Mouse (Mus musculus) hindbrain, embryonic 15.5 days (tissue): ENCODE measurements around the gene Jhy. TPM values are rescaled to one million over a fixed set of nuclear protein-coding genes. Genes with fewer than 3 reads are reported as not detected.
A peak's percentile ranks its signal among the peaks of the same experiment; 100 is the strongest.

ENCODE experiments used
- ATAC-seq: fragments of 200-750 bp; cut with Nextera tagmentation; 2 replicates; pipeline ENCODE4 v1.8.0; 2017; ENCODE audit warnings: low read depth, moderate number of reproducible peaks, moderate TSS enrichment; ENCODE audit not compliant: low FRiP score
- H3K27ac ChIP-seq: fragments of 300-500 bp; sonication (generic); replicated peaks from 2 replicates; pipeline ENCODE4 v1.5.1; 2015; ENCODE audit warnings: mild to moderate bottlenecking, inconsistent platforms
- H3K27me3 ChIP-seq: fragments of 300-500 bp; sonication (generic); 2 replicates; pipeline ENCODE4 v1.6.1; 2015; ENCODE audit warnings: control low read depth, inconsistent platforms
- H3K36me3 ChIP-seq: fragments of 300-500 bp; sonication (generic); 2 replicates; pipeline ENCODE4 v1.6.1; 2015; ENCODE audit warnings: control low read depth, inconsistent platforms
- H3K4me1 ChIP-seq: fragments of 300-500 bp; sonication (generic); replicated peaks from 2 replicates; pipeline ENCODE4 v1.6.1; 2015; ENCODE audit warnings: control low read depth, inconsistent platforms
- H3K4me2 ChIP-seq: fragments of 300-500 bp; sonication (generic); 2 replicates; pipeline ENCODE4 v1.6.1; 2015; ENCODE audit warnings: moderate library complexity, mild to moderate bottlenecking, inconsistent platforms
- H3K4me3 ChIP-seq: fragments of 300-500 bp; sonication (generic); 2 replicates; pipeline ENCODE4 v1.5.1; 2015; ENCODE audit warnings: mild to moderate bottlenecking, inconsistent platforms
- H3K9ac ChIP-seq: fragments of 300-500 bp; sonication (generic); 2 replicates; pipeline ENCODE4 v1.6.1; 2015; ENCODE audit warnings: inconsistent platforms
- H3K9me3 ChIP-seq: fragments of 300-500 bp; sonication (generic); 2 replicates; pipeline ENCODE4 v1.6.1; 2016; ENCODE audit warnings: control low read depth, inconsistent platforms
- WGBS: fragments of 180-500 bp; shearing (Covaris S2); methylation state at CpG from one replicate; pipeline ENCODE4 v1.1.7; 2015; 5-methylcytosine and 5-hydroxymethylcytosine counted together
- polyA plus RNA-seq: library from polyadenylated mRNA; unstranded; fragments of >200 nt; fragmentation: Nextera tagmentation; extraction: Ambion mirVana; gene quantifications from 2 replicates; pipeline ENCODE4 v1.2.1, GENCODE M21; 2015

Jhy gene
- polyA plus RNA-seq, 1 experiment from 2014 or later = 1.3 TPM

DNA sequence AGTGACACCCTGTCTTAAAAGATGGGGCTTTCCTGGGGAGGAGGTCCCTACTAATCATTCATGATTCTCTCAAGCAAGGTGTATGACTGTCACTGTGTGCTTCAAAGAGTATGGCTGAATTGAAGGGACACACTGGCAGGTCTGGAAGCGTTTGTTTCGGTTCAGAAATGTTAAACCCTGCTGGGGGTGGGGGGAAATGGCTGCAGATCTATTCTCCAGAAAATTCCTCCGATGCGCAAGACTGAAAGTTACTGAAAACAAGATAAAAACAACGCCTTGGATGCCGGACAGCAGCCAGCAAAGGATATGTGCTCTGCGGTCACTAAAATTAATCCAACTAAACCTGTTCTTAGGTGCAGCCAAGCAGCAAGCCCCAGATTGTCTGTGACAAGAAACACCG is 55.5 kb downstream of the Jhy start:
- 60% methylated on average over 8 of the region's 8 CpGs for WGBS
- H3K4me1 ChIP-seq = 0 out of 2 replicates have a peak, but pooled peaks cover 2% of the 10 kb centered on the region
- H3K27ac ChIP-seq = no peak overlapping the region
- H3K4me3 ChIP-seq = no peak overlapping the region
- no peaks in the 10 kb centered on the region for H3K36me3 ChIP-seq
- H3K4me2 ChIP-seq = no peak overlapping the region
- no peak overlapping the region for H3K9ac ChIP-seq
- ATAC-seq = no peak
- H3K27me3 ChIP-seq = 0 out of 2 replicates have a peak, but pooled peaks cover 3% of the 10 kb centered on the region
- no peaks in the 10 kb centered on the region for H3K9me3 ChIP-seq

GRCm38 (mm10) chr9:40907413-40907812 is 56.5 kb downstream of the Jhy start:
- 0 out of 2 replicates have a peak, but pooled peaks cover 3% of the 10 kb centered on the region for H3K27me3 ChIP-seq
- 0 out of 2 replicates have a peak, but pooled peaks cover 2% of the 10 kb centered on the region for H3K4me1 ChIP-seq
- H3K27ac ChIP-seq = no peak overlapping the region
- no peak overlapping the region for H3K9ac ChIP-seq
- WGBS = 41% methylated on average over 8 of the region's 8 CpGs
- no peak overlapping the region for H3K4me3 ChIP-seq
- no peak overlapping the region for H3K4me2 ChIP-seq
- no peaks in the 10 kb centered on the region for H3K9me3 ChIP-seq
- H3K36me3 ChIP-seq = no peaks in the 10 kb centered on the region
- no peak for ATAC-seq

DNA sequence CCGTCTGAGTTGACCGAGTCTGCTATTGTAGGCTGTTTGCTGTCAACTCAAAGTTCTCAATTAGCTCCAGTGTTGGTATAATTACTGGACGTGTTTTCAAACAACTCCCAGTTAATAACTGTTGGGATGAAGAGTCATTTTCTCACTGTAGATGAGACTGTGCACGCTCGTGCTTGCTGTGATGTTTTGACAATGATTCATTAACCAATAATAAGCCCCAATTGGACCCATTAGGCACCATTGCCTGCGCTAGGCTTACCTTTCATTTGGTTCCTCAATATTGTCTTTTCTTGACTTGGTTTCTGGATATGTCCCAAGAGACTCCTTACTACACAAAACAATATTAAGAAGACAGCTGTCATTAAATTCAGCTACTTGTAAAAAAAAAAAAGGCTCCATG is 71.5 kb downstream of the Jhy start:
- ATAC-seq = no peak
- no peak overlapping the region for H3K9ac ChIP-seq
- 65% methylated on average over 6 of the region's 6 CpGs for WGBS

GRCm38 (mm10) chr9:40889389-40889788 is 74.5 kb downstream of the Jhy start:
- Histone ChIP-seq H3K4me3 (no peak overlapping the region), H3K4me2 (no peak overlapping the region), H3K36me3 (no peaks in the 10 kb centered on the region), H3K9me3 (no peaks in the 10 kb centered on the region), H3K4me1 (no peaks in the 10 kb centered on the region), H3K27me3 (peaks cover 24% of the 10 kb centered on the region), H3K27ac (no peak overlapping the region), H3K9ac (no peak overlapping the region)
- ATAC-seq = no peak
- WGBS = 42% methylated on average over 12 of the region's 12 CpGs

More for the DNA sequence above, 71.5 kb downstream of the Jhy start:
- H3K9me3 ChIP-seq = no peaks in the 10 kb centered on the region
- H3K4me3 ChIP-seq = no peak overlapping the region
- H3K27ac ChIP-seq = no peak overlapping the region
- H3K27me3 ChIP-seq = peaks cover 8% of the 10 kb centered on the region; the same call in 1 of the 2 replicates
- no peaks in the 10 kb centered on the region for H3K36me3 ChIP-seq
- H3K4me2 ChIP-seq = no peak overlapping the region
- no peaks in the 10 kb centered on the region for H3K4me1 ChIP-seq

DNA sequence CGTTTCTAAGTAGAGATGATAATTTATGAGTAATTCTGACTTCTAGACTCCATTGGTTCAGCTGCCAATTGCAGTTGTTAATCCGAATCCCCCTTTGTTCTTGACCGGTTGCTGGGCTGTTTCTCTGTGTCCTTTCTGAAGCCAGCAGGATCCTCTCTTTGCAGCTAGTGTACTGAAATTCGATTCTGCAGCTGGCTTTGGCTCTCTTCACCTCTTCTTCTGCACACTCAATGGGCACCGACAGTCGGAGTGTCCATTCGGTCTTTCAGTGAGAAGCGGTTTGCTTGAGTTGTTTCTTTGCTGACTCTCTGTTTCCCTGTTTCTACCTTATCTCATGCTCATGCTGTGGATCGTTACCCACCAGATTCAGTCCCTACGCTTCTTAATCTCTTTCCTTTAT is 78.2 kb downstream of the Jhy start:
- H3K27me3 ChIP-seq = peaks cover 48% of the 10 kb centered on the region
- no peak for ATAC-seq
- 43% methylated on average over 10 of the region's 10 CpGs for WGBS

GRCm38 (mm10) chr9:40878998-40879397 is 84.9 kb downstream of the Jhy start:
- Histone ChIP-seq H3K9me3 (no peaks in the 10 kb centered on the region), H3K4me1 (peaks cover 14% of the 10 kb centered on the region), H3K36me3 (no peaks in the 10 kb centered on the region), H3K9ac (no peak overlapping the region), H3K27ac (no peak overlapping the region), H3K4me2 (no peak overlapping the region), H3K4me3 (no peak overlapping the region), H3K27me3 (peaks cover 75% of the 10 kb centered on the region)
- ATAC-seq = no peak
- WGBS = under 1% methylated on average over 14 of the region's 14 CpGs

More for the DNA sequence above, 78.2 kb downstream of the Jhy start:
- Histone ChIP-seq H3K4me3 (no peak overlapping the region), H3K9ac (no peak overlapping the region), H3K27ac (no peak overlapping the region), H3K9me3 (no peaks in the 10 kb centered on the region), H3K4me2 (no peak overlapping the region), H3K36me3 (no peaks in the 10 kb centered on the region), H3K4me1 (no peaks in the 10 kb centered on the region)

- Histone ChIP-seq H3K27ac (no peak overlapping the region), H3K9ac (no peak overlapping the region), H3K36me3 (no peaks in the 10 kb centered on the region), H3K9me3 (no peaks in the 10 kb centered on the region), H3K4me2 (no peak overlapping the region), H3K4me3 (no peak overlapping the region), H3K27me3 (peaks cover 79% of the 10 kb centered on the region), H3K4me1 (peaks cover 14% of the 10 kb centered on the region)
- no peak for ATAC-seq
- WGBS = 2% methylated on average over 32 of the region's 32 CpGs
Observed at GRCm38 (mm10) chr9:40878291-40878945, 85.5 kb downstream of the Jhy start.

DNA sequence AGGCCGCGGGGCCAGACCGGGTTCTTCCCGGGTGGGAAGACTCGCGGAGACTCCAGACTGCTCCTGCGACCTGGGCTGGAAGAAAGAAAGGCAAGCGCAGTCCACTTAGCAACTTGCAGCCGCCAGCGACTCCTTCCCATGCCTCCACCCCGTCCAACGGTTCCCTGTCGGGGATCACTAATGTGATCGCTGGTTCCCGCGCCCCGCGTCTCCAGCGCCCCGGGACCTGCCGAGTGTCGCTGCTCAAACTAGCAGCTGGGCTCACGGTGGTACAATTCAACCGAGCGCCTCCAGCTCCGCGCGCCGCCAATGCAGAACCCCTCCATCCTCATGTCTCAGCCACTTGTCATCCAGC is 86.1 kb downstream of the Jhy start:
- no peaks in the 10 kb centered on the region for H3K36me3 ChIP-seq
- WGBS = under 1% methylated on average over 29 of the region's 29 CpGs
- no peaks in the 10 kb centered on the region for H3K9me3 ChIP-seq
- H3K4me3 ChIP-seq = 0 out of 2 replicates have a peak overlapping the region, but pooled peaks have one; percentile 6
- H3K27me3 ChIP-seq = peaks cover 80% of the 10 kb centered on the region
- peak overlapping the region; percentile 16 for H3K4me2 ChIP-seq
- no peak for ATAC-seq
- H3K4me1 ChIP-seq = peaks cover 14% of the 10 kb centered on the region
- no peak overlapping the region for H3K9ac ChIP-seq
- H3K27ac ChIP-seq = no peak overlapping the region

GRCm38 (mm10) chr9:40877146-40877880 is 86.6 kb downstream of the Jhy start:
- peaks cover 14% of the 10 kb centered on the region for H3K4me1 ChIP-seq
- WGBS = 2% methylated on average over 42 of the region's 42 CpGs
- H3K27me3 ChIP-seq = peaks cover 80% of the 10 kb centered on the region
- H3K9ac ChIP-seq = no peak overlapping the region
- H3K9me3 ChIP-seq = no peaks in the 10 kb centered on the region
- 0 out of 2 replicates have a peak overlapping the region, but pooled peaks have one; percentile 6 for H3K4me3 ChIP-seq
- H3K4me2 ChIP-seq = peak overlapping the region; percentile 16
- no peaks in the 10 kb centered on the region for H3K36me3 ChIP-seq
- ATAC-seq = 0 out of 2 replicates have a peak, but pooled peaks have one; percentile 27
- no peak overlapping the region for H3K27ac ChIP-seq

- 6% methylated on average over 5 of the region's 5 CpGs for WGBS
- Histone ChIP-seq H3K27me3 (peaks cover 80% of the 10 kb centered on the region), H3K36me3 (no peaks in the 10 kb centered on the region), H3K27ac (no peak overlapping the region), H3K4me2 (no peak overlapping the region), H3K9ac (no peak overlapping the region), H3K4me1 (peaks cover 18% of the 10 kb centered on the region), H3K4me3 (no peak overlapping the region), H3K9me3 (no peaks in the 10 kb centered on the region)
- ATAC-seq = no peak
Observed at GRCm38 (mm10) chr9:40876693-40877092, 87.2 kb downstream of the Jhy start.

DNA sequence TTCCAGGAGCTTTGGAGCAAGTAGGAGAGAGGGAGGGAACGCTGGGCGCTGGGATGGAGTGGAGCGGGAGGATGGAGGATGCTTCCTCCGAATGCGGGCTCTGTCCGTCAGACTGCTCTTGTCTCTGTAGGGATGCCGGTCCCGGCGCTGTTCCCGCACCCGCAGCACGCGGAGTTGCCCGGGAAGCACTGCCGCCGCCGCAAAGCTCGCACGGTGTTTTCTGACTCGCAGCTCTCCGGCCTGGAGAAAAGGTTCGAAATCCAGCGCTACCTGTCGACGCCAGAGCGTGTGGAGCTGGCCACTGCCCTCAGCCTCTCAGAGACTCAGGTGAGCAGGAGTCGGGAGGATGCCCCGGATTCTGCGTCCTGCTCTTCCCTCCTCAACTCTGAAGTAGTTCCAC is 87.8 kb downstream of the Jhy start:
- Histone ChIP-seq H3K27ac (no peak overlapping the region), H3K27me3 (peaks cover 80% of the 10 kb centered on the region), H3K36me3 (no peaks in the 10 kb centered on the region), H3K9me3 (no peaks in the 10 kb centered on the region), H3K4me3 (no peak overlapping the region), H3K4me2 (no peak overlapping the region), H3K9ac (no peak overlapping the region), H3K4me1 (peaks cover 23% of the 10 kb centered on the region)
- ATAC-seq = no peak
- WGBS = 1% methylated on average over 29 of the region's 29 CpGs

DNA sequence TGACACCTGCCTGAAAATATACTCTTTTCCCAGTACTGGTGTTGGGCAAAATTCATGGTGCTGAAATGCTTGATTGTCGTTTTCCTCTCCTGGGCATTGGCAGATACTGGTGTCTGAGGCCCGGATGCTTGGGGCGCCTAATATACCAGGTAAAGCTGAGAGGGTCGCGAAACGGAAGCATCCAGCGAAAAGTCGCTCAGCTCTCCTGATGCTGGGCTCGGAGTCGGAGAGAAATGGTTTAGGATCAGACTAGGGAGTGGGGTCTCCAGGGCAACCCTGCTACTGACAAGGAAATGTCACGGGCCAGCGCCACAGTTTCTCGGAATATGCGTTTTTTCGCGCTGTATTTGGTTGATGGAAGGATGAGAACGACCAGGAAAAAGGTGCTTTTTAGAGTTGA is 88.5 kb downstream of the Jhy start:
- WGBS = 1% methylated on average over 17 of the region's 17 CpGs
- Histone ChIP-seq H3K4me1 (peaks cover 23% of the 10 kb centered on the region), H3K27ac (no peak overlapping the region), H3K9ac (no peak overlapping the region), H3K27me3 (peaks cover 77% of the 10 kb centered on the region), H3K4me2 (no peak overlapping the region), H3K36me3 (no peaks in the 10 kb centered on the region), H3K4me3 (no peak overlapping the region), H3K9me3 (no peaks in the 10 kb centered on the region)
- no peak for ATAC-seq
